Mouse (Mus musculus) neural tube, embryonic 14.5 days (tissue): ENCODE data around the gene Mgst2. TPM values are rescaled to one million over a fixed set of nuclear protein-coding genes. Genes with fewer than 3 reads are reported as not detected.

Experiments
- ATAC-seq: fragments of 200-750 bp; cut with Nextera tagmentation; 2 replicates; pipeline ENCODE4 v1.8.0; 2017; ENCODE audit warnings: low read depth, mild to moderate bottlenecking, moderate TSS enrichment, moderate library complexity
- H3K27ac ChIP-seq: fragments of 300-500 bp; sonication (generic); 2 replicates; pipeline ENCODE4 v1.5.1; 2014; ENCODE audit warnings: low read depth, mild to moderate bottlenecking, control low read depth, low read length, moderate library complexity, mixed read lengths
- H3K27me3 ChIP-seq: fragments of 300-500 bp; sonication (generic); 2 replicates; pipeline ENCODE4 v1.6.1; 2014; ENCODE audit warnings: low read length; ENCODE audit not compliant: control insufficient read depth, insufficient read depth
- H3K36me3 ChIP-seq: fragments of 300-500 bp; sonication (generic); 2 replicates; pipeline ENCODE4 v1.6.1; 2014; ENCODE audit warnings: low read length, mixed read lengths; ENCODE audit not compliant: control insufficient read depth, insufficient read depth
- H3K4me1 ChIP-seq: fragments of 300-500 bp; sonication (generic); 2 replicates; pipeline ENCODE4 v1.6.1; 2014; ENCODE audit warnings: low read length; ENCODE audit not compliant: control insufficient read depth, insufficient read depth
- H3K4me2 ChIP-seq: fragments of 300-500 bp; sonication (generic); 2 replicates; pipeline ENCODE4 v1.6.1; 2014; ENCODE audit warnings: mild to moderate bottlenecking, low read depth, low read length, control low read depth
- H3K4me3 ChIP-seq: fragments of 300-500 bp; sonication (generic); 2 replicates; pipeline ENCODE4 v1.5.1; 2014; ENCODE audit warnings: low read depth, low read length, control low read depth, mixed read lengths
- H3K9ac ChIP-seq: fragments of 300-500 bp; sonication (generic); replicated peaks from 2 replicates; pipeline ENCODE4 v1.6.1; 2014; ENCODE audit warnings: low read depth, mild to moderate bottlenecking, control low read depth, low read length, mixed read lengths
- H3K9me3 ChIP-seq: fragments of 300-500 bp; sonication (generic); 2 replicates; pipeline ENCODE4 v1.6.1; 2016; ENCODE audit warnings: low read length; ENCODE audit not compliant: control insufficient read depth
- WGBS: fragments of 180-500 bp; shearing (Covaris S2); extraction: QIAGEN DNeasy Blood & Tissue Kit; methylation state at CpG from one replicate; pipeline ENCODE4 v1.1.7; 2014; 5-methylcytosine and 5-hydroxymethylcytosine counted together
- polyA plus RNA-seq: library from polyadenylated mRNA; unstranded; fragments of >200 nt; fragmentation: Nextera tagmentation; extraction: Ambion mirVana; gene quantifications from 2 replicates; pipeline ENCODE4 v1.2.1, GENCODE M21; 2014

Gene Mgst2
- polyA plus RNA-seq, 1 experiment from 2014 or later = 0.27 TPM

- Histone ChIP-seq H3K4me3 (no peak overlapping the region), H3K9ac (no peak overlapping the region), H3K4me2 (no peak overlapping the region), H3K27ac (no peak overlapping the region), H3K4me1 (peaks cover 6% of the 10 kb centered on the region; the same call in 1 of the 2 replicates), H3K9me3 (no peaks in the 10 kb centered on the region), H3K27me3 (no peaks in the 10 kb centered on the region), H3K36me3 (no peaks in the 10 kb centered on the region)
- no peak for ATAC-seq
- WGBS = 84% methylated on average over 8 of the region's 8 CpGs
These were observed 10.7 kb upstream of the Mgst2 start for GRCm38 (mm10) chr3:51649426-51649825.

GRCm38 (mm10) chr3:51649986-51650385, 10.2 kb upstream of the Mgst2 start:
- H3K9ac ChIP-seq = no peak overlapping the region
- ATAC-seq = no peak
- no peaks in the 10 kb centered on the region for H3K9me3 ChIP-seq
- H3K4me2 ChIP-seq = no peak overlapping the region
- no peak overlapping the region for H3K27ac ChIP-seq
- H3K36me3 ChIP-seq = no peaks in the 10 kb centered on the region
- WGBS = 70% methylated on average over 8 of the region's 8 CpGs
- H3K27me3 ChIP-seq = no peaks in the 10 kb centered on the region
- H3K4me3 ChIP-seq = no peak overlapping the region
- peaks cover 6% of the 10 kb centered on the region; the same call in 1 of the 2 replicates for H3K4me1 ChIP-seq

GRCm38 (mm10) chr3:51651149-51651548, 9.0 kb upstream of the Mgst2 start:
- H3K9ac ChIP-seq = no peak overlapping the region
- H3K4me3 ChIP-seq = no peak overlapping the region
- H3K27me3 ChIP-seq = no peaks in the 10 kb centered on the region
- H3K4me1 ChIP-seq = peaks cover 6% of the 10 kb centered on the region; the same call in 1 of the 2 replicates
- WGBS = 75% methylated on average over 2 of the region's 2 CpGs
- no peaks in the 10 kb centered on the region for H3K36me3 ChIP-seq
- H3K27ac ChIP-seq = no peak overlapping the region
- peak; percentile 65 for ATAC-seq
- no peak overlapping the region for H3K4me2 ChIP-seq
- H3K9me3 ChIP-seq = no peaks in the 10 kb centered on the region

GRCm38 (mm10) chr3:51652292-51652691, 7.9 kb upstream of the Mgst2 start:
- Histone ChIP-seq H3K27me3 (no peaks in the 10 kb centered on the region), H3K36me3 (no peaks in the 10 kb centered on the region), H3K9ac (no peak overlapping the region), H3K4me1 (peaks cover 6% of the 10 kb centered on the region; the same call in 1 of the 2 replicates), H3K4me2 (peak overlapping the region; percentile 29; the same call in 1 of the 2 replicates), H3K9me3 (no peaks in the 10 kb centered on the region), H3K27ac (no peak overlapping the region), H3K4me3 (no peak overlapping the region)
- WGBS = 2% methylated on average over 9 of the region's 9 CpGs
- ATAC-seq = peak; percentile 48; the same call in 1 of the 2 replicates

- Histone ChIP-seq H3K4me1 (peaks cover 6% of the 10 kb centered on the region; the same call in 1 of the 2 replicates), H3K9me3 (no peaks in the 10 kb centered on the region), H3K36me3 (no peaks in the 10 kb centered on the region), H3K27ac (no peak overlapping the region), H3K4me3 (no peak overlapping the region), H3K4me2 (peak overlapping the region; percentile 29; the same call in 1 of the 2 replicates), H3K9ac (no peak overlapping the region), H3K27me3 (no peaks in the 10 kb centered on the region)
- WGBS = 4% methylated on average over 8 of the region's 9 CpGs
- ATAC-seq = no peak
These were observed 7.5 kb upstream of the Mgst2 start for GRCm38 (mm10) chr3:51652701-51653100.

- no peak for ATAC-seq
- Histone ChIP-seq H3K27me3 (no peaks in the 10 kb centered on the region), H3K9me3 (no peaks in the 10 kb centered on the region), H3K4me3 (no peak overlapping the region), H3K27ac (no peak overlapping the region), H3K4me2 (no peak overlapping the region), H3K36me3 (no peaks in the 10 kb centered on the region), H3K9ac (no peak overlapping the region), H3K4me1 (peaks cover 6% of the 10 kb centered on the region; the same call in 1 of the 2 replicates)
- WGBS = 85% methylated on average over 6 of the region's 6 CpGs
These were observed 5.7 kb upstream of the Mgst2 start for GRCm38 (mm10) chr3:51654303-51655055.

- no peaks in the 10 kb centered on the region for H3K27me3 ChIP-seq
- H3K36me3 ChIP-seq = no peaks in the 10 kb centered on the region
- ATAC-seq = no peak
- no peaks in the 10 kb centered on the region for H3K9me3 ChIP-seq
- no peaks in the 10 kb centered on the region for H3K4me1 ChIP-seq
- H3K9ac ChIP-seq = no peak overlapping the region
- WGBS = 83% methylated on average over 5 of the region's 5 CpGs
- no peak overlapping the region for H3K4me3 ChIP-seq
- H3K27ac ChIP-seq = no peak overlapping the region
- H3K4me2 ChIP-seq = no peak overlapping the region
These were observed 745 bp upstream of the Mgst2 start for GRCm38 (mm10) chr3:51659415-51659814.

- H3K4me3 ChIP-seq = no peak overlapping the region
- ATAC-seq = no peak
- WGBS = 86% methylated on average over 3 of the region's 3 CpGs
- no peak overlapping the region for H3K4me2 ChIP-seq
- H3K9ac ChIP-seq = no peak overlapping the region
- H3K27ac ChIP-seq = no peak overlapping the region
- no peaks in the 10 kb centered on the region for H3K36me3 ChIP-seq
- no peaks in the 10 kb centered on the region for H3K27me3 ChIP-seq
- no peaks in the 10 kb centered on the region for H3K4me1 ChIP-seq
- no peaks in the 10 kb centered on the region for H3K9me3 ChIP-seq
These were observed 689 bp downstream of the Mgst2 start for GRCm38 (mm10) chr3:51660821-51661276.

GRCm38 (mm10) chr3:51661376-51661775, 1.2 kb downstream of the Mgst2 start:
- Histone ChIP-seq H3K4me3 (no peak overlapping the region), H3K9me3 (no peaks in the 10 kb centered on the region), H3K36me3 (no peaks in the 10 kb centered on the region), H3K4me1 (no peaks in the 10 kb centered on the region), H3K27me3 (no peaks in the 10 kb centered on the region), H3K27ac (no peak overlapping the region), H3K4me2 (no peak overlapping the region), H3K9ac (no peak overlapping the region)
- 52% methylated on average over 5 of the region's 5 CpGs for WGBS
- ATAC-seq = no peak
